Mouse (Mus musculus): ENCODE measurements around the gene Amfr.

DNA sequence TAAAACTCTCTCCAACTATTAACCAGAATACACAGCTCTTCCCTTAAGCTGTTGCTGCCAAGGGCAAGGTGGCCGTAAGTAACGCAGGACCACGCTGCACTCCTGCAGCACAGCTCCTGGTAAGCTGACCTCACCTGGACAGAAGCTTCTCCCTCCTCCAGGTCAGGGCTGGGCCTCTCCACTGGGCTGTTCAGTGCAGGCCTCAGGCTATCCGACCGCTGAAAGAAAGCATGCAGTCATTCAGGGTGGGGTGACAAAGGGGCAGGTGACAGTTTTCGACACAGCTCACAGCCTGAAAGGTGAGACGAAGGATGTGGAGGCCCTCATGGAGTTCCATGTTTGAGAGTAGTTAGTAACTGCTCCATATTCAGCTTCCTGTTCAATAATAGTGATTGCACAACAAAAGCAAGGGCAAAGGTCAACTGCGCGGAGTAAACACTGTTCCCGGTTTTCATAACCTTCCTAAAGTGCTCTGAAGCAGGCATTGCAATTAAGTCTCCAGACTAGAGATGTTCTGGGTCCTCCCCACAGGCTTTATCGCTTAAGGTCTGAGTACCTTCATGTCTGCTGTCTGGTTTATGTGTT, 37.9 kb downstream of the Amfr start:
- TF ChIP-seq CTCF (IDR thresholded peaks at IDR 0.05; ENCODE audit: low read depth, low read length): no peak
- TF ChIP-seq POLR2A (IDR thresholded peaks at IDR 0.05; ENCODE audit: borderline replicate concordance, low read depth, low read length): no peak
